Mouse (Mus musculus) erythroblast, adult 5-6 weeks (primary cell): ENCODE results near the gene Gm3248. TPM values are rescaled to one million over a fixed set of nuclear protein-coding genes. Genes with fewer than 3 reads are reported as not detected.
"Not testable (repeated sequence)": the region's sequence is repeated elsewhere in the genome, so short reads cannot be mapped to it uniquely, and the experiment has no call there.

Experiments
- ATAC-seq: replicated peaks from 2 replicates; pipeline ENCODE4 v1.8.0; 2016; ENCODE audit warnings: moderate number of reproducible peaks, mild to moderate bottlenecking, moderate TSS enrichment, inconsistent platforms; ENCODE audit not compliant: poor library complexity, low FRiP score, severe bottlenecking
- total RNA-seq, 2 experiments: library from RNA; stranded (forward) in 1 of 2; stranded (reverse) in 1 of 2; fragments of 150-400 nt in 1 of 2; fragments of 200-764, 138-1000 nt in 1 of 2; gene quantifications; 2 replicates each; pipeline versions ENCODE4 v1.2.3 to v1.2.4; 2015 to 2017; ENCODE audit warnings: low replicate concordance in 2 of 2

Gene Gm3248
- total RNA-seq (2015; ENCODE audit: low replicate concordance) (not detected in 2 replicates), total RNA-seq (2017; ENCODE audit: low replicate concordance) (not detected in 2 replicates)

- ATAC-seq: not testable (repeated sequence)
These were observed at the start of gene Gm3248 for GRCm38 (mm10) chr14:5961635-5962034. Gene Gm3248 (minus strand): TSS chr14:5961745.

- ATAC-seq: not testable (repeated sequence)
These were observed 25.6 kb upstream of the Gm3248 start for GRCm38 (mm10) chr14:5987136-5987535.

- ATAC-seq: not testable (repeated sequence)
These were observed 17.5 kb upstream of the Gm3248 start, which contains the start of gene Gm3453 for GRCm38 (mm10) chr14:5979037-5979436. Gene Gm3453 (minus strand): TSS chr14:5979137.

- not testable (repeated sequence) for ATAC-seq
These were observed 896 bp upstream of the Gm3248 start for GRCm38 (mm10) chr14:5962441-5962840.

- ATAC-seq: not testable (repeated sequence)
These were observed 443 bp downstream of the Gm3248 start for GRCm38 (mm10) chr14:5961102-5961501.

GRCm38 (mm10) chr14:5960479-5960878 is 1.1 kb downstream of the Gm3248 start:
- ATAC-seq: not testable (repeated sequence)

GRCm38 (mm10) chr14:5923276-5923675 is 38.3 kb downstream of the Gm3248 start:
- not testable (repeated sequence) for ATAC-seq

- ATAC-seq: not testable (repeated sequence)
These were observed 43.1 kb downstream of the Gm3248 start for GRCm38 (mm10) chr14:5918330-5918942.

GRCm38 (mm10) chr14:5913701-5914100 is 47.8 kb downstream of the Gm3248 start:
- ATAC-seq: not testable (repeated sequence)

Other genes with a start within 250 kb of the Gm3248 start
- not detected in 2 replicates for gene Gm3373, start 220.2 kb downstream of the Gm3248 start, total RNA-seq (2015; ENCODE audit: low replicate concordance)
- not detected in 2 replicates for gene Gm3373, start 220.2 kb downstream of the Gm3248 start, total RNA-seq (2017; ENCODE audit: low replicate concordance)
- not detected in 2 replicates for gene Gm3383, start 153.8 kb downstream of the Gm3248 start, total RNA-seq (2015; ENCODE audit: low replicate concordance)
- gene Gm3383, start 153.8 kb downstream of the Gm3248 start, total RNA-seq (2017; ENCODE audit: low replicate concordance): not detected in 2 replicates
- not detected in 2 replicates for gene Gm3424, start 131.4 kb downstream of the Gm3248 start, total RNA-seq (2015; ENCODE audit: low replicate concordance)
- gene Gm3424, start 131.4 kb downstream of the Gm3248 start, total RNA-seq (2017; ENCODE audit: low replicate concordance): not detected in 2 replicates
- gene Gm8237, start 81.4 kb downstream of the Gm3248 start, total RNA-seq (2015; ENCODE audit: low replicate concordance): not detected in 2 replicates
- gene Gm8237, start 81.4 kb downstream of the Gm3248 start, total RNA-seq (2017; ENCODE audit: low replicate concordance): not detected in 2 replicates
- not detected in 2 replicates for gene Gm3453, start 17.4 kb upstream of the Gm3248 start, total RNA-seq (2015; ENCODE audit: low replicate concordance)
- not detected in 2 replicates for gene Gm3453, start 17.4 kb upstream of the Gm3248 start, total RNA-seq (2017; ENCODE audit: low replicate concordance)
- gene Gm6337, start 96.5 kb upstream of the Gm3248 start, total RNA-seq (2015; ENCODE audit: low replicate concordance): not detected in 2 replicates
- gene Gm6337, start 96.5 kb upstream of the Gm3248 start, total RNA-seq (2017; ENCODE audit: low replicate concordance): not detected in 2 replicates
- not detected in 2 replicates for gene Gm8206, start 132.2 kb upstream of the Gm3248 start, total RNA-seq (2015; ENCODE audit: low replicate concordance)
- not detected in 2 replicates for gene Gm8206, start 132.2 kb upstream of the Gm3248 start, total RNA-seq (2017; ENCODE audit: low replicate concordance)
- not detected in 2 replicates for gene Gm3468, start 146.9 kb upstream of the Gm3248 start, total RNA-seq (2015; ENCODE audit: low replicate concordance)
- gene Gm3468, start 146.9 kb upstream of the Gm3248 start, total RNA-seq (2017; ENCODE audit: low replicate concordance): not detected in 2 replicates
- not detected in 2 replicates for gene Gm3476, start 164.1 kb upstream of the Gm3248 start, total RNA-seq (2015; ENCODE audit: low replicate concordance)
- gene Gm3476, start 164.1 kb upstream of the Gm3248 start, total RNA-seq (2017; ENCODE audit: low replicate concordance): 0.60 TPM in 1 of 2 replicates, not detected in the other